Mouse (Mus musculus) 3134 (cell line): ENCODE data around the gene Ascc2.

ENCODE experiments used
- DNase-seq: peaks from one replicate; pipeline ENCODE4 v3.0.0-alpha.2; 2011; ENCODE audit warnings: low spot score; ENCODE audit not compliant: insufficient read length; ENCODE audit errors: extremely low read depth

The Ascc2 gene

GRCm38 (mm10) chr11:4716530-4717236 is 79.1 kb downstream of the Ascc2 start:
- DNase-seq, result no peak

GRCm38 (mm10) chr11:4718548-4718947 is 81.0 kb downstream of the Ascc2 start:
- no peak for DNase-seq

- DNase-seq, result no peak
Observed at GRCm38 (mm10) chr11:4719961-4720360, 82.4 kb downstream of the Ascc2 start.

GRCm38 (mm10) chr11:4720393-4720792 is 82.8 kb downstream of the Ascc2 start:
- DNase-seq, result no peak

DNA sequence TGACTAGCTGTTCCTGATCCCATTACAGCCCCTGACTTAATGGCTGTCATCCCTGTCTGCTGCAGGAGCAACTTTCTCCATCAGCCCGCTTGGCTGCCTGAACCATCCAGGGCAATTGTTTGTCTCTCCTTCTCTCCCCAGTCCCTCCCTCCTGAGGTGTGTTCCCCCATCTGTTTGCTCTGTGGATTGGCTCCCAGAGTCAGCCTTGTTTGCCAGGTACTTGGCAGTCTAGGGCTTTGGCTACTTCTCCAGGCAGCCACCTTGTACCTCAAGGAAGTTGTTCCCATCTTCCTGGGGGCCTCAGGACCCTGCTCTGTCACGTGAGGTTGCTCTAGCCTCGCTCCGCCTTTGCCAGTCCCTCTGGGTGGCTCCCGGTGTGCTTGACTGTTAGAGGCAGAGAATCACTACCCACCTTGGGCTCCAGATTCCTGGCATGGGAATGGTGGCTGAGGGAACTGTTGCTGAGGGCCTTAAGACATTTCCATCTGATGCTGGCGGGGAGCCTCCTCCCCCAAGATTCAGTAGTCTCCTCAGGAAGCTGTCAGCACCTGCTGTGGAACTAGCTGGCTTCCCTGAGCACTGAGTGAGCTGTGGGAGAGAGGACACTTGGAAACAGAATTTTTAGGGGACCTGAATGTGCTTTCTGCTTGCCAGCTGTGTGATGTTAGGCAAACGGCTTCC is 83.5 kb downstream of the Ascc2 start:
- no peak for DNase-seq

DNA sequence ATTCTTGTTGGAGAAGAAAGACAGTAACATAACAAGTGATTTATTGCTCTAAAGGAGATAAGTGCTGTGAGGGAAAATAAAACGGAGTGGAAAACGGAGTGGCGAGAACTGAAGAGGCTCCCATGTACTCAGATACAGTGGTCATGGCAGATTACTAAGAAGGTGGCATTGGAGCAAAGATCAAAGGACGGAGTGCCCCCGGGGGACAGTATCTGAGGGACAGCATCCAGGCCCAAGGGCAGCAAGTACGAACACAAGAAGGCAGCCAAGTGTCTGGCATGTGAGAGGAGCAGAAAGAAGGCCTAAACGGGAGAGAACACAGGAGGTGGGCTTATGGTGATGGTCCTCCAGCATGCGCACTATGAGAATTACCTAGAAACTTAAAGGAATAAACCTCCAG is 84.2 kb downstream of the Ascc2 start:
- DNase-seq, result no peak

DNA sequence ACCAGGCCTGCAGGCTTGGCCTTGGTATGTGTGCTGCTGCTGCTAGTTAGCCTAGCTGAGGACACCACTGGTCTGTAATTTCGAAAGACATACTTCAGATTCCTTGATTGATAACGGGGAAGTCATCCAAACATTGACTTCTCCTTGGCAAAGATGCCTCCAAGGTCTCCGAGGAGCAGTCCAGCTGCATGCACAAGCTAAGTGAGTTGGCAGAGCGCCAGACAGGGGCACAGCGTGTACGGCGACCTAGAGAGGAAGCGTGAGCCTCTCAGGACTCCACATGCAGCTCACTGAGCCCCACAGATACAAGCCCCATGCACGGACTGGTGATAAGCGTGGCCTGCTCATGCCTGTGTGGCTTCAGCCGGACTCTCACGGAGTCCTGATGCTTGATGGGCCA is 92.1 kb downstream of the Ascc2 start:
- no peak for DNase-seq

DNA sequence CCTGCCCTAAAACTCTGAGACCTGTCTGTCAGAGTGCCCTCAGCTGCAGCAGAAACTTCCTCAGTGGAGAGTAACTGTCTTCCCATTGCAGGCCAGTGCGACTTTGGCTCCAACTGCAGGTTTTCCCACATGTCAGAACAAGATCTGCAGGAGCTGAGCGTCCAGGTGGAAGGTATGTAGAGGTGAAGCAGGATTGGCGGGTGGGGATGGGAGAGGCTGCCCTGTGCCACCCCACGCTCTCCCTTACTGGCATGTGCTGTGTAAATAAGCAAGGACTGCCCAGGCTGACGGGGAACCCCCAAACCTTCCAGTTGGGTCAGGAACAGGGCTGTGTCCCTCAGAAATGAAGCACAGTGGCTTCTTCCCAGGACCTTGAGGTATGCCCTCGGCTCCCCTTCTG is 92.5 kb downstream of the Ascc2 start:
- DNase-seq, result no peak

DNA sequence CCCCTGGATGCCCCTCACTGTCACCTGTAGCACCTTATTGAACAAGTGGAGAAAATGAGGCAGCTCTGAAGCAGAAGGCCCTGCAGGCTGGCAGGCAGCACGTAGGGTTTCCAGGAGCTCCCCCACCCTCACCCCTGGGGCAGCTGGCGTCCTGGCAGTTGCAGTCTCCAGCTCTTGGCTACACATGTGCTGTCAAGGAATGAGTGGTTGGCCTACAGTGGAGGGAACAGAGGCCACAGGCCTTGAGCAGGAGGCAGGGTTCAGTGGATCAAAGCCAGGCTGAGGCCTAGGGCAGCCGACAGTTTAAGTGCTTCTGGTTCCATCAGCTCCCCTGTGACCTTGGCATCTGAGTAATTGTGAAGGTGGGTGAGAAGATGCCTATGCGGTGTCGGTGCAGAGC is 93.4 kb downstream of the Ascc2 start:
- DNase-seq, result no peak

GRCm38 (mm10) chr11:4731781-4732180 is 94.2 kb downstream of the Ascc2 start:
- no peak for DNase-seq

DNA sequence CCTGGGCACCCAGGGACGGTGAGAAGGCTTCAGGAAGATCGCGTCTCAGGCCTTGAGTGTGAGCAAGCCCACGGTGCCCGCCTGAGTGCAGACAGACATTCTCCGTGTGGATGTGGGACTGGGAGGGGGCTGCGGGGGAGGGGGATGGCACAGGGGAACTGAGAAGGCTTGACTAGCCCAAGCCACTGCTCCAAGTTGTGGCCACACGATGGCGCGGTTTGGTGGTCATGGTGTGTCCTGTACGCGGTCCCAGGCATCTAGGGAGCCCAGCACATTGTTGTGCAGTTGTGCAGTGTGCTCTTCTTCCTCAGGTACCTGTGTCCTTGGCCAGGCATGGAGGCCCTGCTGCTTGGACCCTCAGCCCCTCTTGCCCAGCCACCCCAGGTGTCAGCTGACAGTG is 96.6 kb downstream of the Ascc2 start:
- DNase-seq, result no peak
